Mouse (Mus musculus) bone marrow macrophage, adult 2 months (primary cell): ENCODE results near the gene Rbm33.

Experiments used
- CTCF ChIP-seq: IDR thresholded peaks from 2 replicates; pipeline ENCODE4 v1.5.1; 2012; ENCODE audit warnings: low read depth, mild to moderate bottlenecking, low read length, moderate library complexity
- POLR2A ChIP-seq: IDR thresholded peaks from 2 replicates; pipeline ENCODE4 v1.6.1; 2012; ENCODE audit warnings: mild to moderate bottlenecking, low read depth, low read length, borderline replicate concordance

DNA sequence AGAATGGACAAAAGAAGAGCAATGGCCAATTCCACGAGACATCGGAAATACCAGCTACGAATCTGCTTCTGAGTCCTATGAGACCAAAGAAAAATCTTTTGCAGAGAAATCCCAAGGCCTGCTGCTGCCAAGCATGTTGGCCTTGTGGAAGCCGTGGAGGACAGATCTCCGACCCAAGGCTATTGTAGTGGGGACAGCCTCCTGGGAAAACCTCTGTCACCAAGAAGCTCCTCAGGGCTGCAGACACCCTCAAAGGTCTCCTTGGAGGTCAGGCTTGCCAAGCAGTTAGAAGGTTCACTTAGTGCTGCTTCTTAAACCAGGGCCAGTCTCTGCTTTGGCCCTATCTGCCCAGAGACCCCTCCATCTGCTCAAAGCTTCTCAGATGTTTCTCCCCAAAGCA, 138.8 kb downstream of the Rbm33 start:
- TF ChIP-seq CTCF (no peak), POLR2A (no peak)
